Mouse (Mus musculus) kidney, adult 2 months (tissue): Measurements from ENCODE around the gene Hmces.

Experiments
- CTCF ChIP-seq: fragments of 200-500 bp; conservative IDR thresholded peaks from 2 replicates; pipeline ENCODE4 v1.5.1; 2011; ENCODE audit warnings: low read depth, mild to moderate bottlenecking, control low read depth, low read length, moderate library complexity, mixed read lengths; ENCODE audit not compliant: insufficient read depth, insufficient read length
- POLR2A ChIP-seq: fragments of 200-500 bp; IDR thresholded peaks from one replicate; pipeline ENCODE4 v1.6.1; 2011; ENCODE audit warnings: low read depth, low read length, control low read depth

DNA sequence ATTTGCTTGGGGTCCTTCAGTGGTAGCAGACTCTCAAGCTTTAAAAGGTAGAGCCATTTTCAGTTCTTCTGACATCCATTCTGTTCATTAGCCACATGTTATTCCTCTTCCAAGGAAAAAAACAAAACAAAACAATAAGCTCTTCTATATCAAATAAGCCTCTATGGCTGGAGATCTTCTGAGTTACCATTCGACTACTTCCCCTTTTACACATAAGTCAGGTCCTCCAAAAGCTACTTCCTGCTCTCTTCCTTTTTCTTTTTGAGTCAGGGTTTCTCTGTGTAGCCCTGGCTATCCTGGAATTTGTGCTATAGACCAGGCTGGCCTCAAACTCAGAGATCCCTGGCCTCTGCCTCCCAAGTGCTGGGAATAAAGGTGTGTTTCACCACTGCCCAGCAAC lies 9.9 kb downstream of the Hmces start:
- TF ChIP-seq POLR2A (no peak), CTCF (no peak)
